Mouse (Mus musculus) fat pad, adult 2 months (tissue): ENCODE data around the gene Gm37240.

ENCODE experiments used
- DNase-seq: peaks from one replicate; pipeline ENCODE4 v3.0.0-alpha.2; 2011; ENCODE audit warnings: low read depth, low spot score; ENCODE audit errors: extremely low read depth

Gm37240 gene

GRCm38 (mm10) chr3:84927901-84928300 lies 959.4 kb downstream of the Gm37240 start:
- no peak for DNase-seq

- peak; percentile 10 for DNase-seq
Observed at GRCm38 (mm10) chr3:84927168-84927794, 960.0 kb downstream of the Gm37240 start.

DNA sequence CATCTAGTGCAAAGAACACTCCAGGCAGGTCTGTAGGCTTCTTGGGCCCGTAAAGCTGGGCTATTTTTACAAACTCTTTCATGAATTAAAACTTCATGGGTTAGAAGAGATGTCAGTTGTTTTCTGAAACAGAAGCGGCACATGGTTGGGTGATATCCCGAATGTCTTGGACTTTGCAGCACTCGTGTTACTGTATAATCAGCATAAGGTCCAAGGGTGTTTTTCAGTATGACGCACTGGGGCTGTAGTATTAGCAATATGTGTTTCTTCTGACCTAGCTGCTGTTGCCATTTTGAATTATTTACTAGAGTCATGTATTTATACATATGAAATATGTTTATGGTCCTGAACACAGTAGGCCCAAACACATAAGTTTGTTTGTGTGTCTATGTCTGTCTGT lies 961.2 kb downstream of the Gm37240 start:
- no peak for DNase-seq

- DNase-seq: no peak
Observed at GRCm38 (mm10) chr3:84925229-84925628, 962.1 kb downstream of the Gm37240 start.

GRCm38 (mm10) chr3:84923670-84924069 lies 963.6 kb downstream of the Gm37240 start:
- no peak for DNase-seq

GRCm38 (mm10) chr3:84923256-84923655 lies 964.1 kb downstream of the Gm37240 start:
- DNase-seq: no peak

GRCm38 (mm10) chr3:84921704-84922420 lies 965.5 kb downstream of the Gm37240 start:
- DNase-seq: no peak

DNA sequence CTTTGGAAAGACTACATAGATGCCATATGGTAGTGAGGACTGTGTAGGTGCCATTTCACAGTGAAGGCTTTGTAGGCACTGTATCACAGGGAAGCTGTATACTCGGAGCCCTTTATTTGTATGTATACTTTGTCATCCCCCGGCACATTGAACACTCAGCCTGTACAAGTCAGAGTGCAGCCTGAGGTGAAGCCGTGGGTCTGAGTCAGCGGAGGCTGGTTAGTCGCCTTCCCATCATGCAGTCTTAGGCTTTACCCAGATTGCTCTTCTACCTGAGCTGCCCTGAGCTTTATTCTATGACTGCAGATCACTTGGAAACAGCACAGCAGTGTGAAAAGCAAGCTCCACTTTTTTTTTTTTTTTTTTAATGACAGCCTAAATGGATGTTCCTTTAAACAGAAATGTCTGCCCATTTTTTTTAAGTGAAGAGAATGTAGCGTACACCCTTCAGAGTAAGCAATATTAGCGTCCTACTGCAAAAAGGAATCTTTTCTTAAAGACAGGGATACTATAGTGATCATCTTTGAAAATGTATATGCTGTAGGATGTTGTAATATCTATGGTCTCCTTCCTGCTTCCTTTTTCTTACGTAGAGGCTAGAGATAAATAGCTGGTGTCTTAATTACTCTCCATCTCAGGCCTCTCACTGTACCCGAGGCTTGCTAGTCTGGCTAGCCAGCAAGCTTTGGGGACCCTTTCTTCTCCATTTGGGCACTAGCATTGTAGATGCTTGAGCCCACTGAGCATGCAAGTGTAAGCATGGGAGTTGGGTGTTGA lies 969.2 kb downstream of the Gm37240 start:
- no peak for DNase-seq

- DNase-seq: no peak
Observed at GRCm38 (mm10) chr3:84914284-84914683, 973.0 kb downstream of the Gm37240 start.

DNA sequence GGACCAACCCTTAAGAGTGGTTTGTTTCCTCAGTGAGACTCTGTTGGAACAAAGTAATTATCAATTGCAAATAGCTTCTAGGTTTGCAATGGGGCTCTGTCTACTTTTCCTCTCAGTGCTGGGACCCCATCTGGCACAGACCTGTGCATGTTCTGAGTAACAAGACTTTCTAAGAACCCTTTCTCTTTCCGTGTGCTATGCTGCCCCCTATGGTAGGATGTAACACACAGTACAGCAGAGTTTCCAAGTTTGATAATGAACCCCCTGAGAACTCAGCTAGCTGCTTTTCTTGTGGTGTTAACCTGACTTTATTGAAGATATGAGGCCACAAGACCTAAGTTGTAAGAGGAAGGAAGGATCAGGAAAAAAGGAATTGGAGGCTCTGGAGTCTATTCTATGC lies 980.8 kb downstream of the Gm37240 start:
- no peak for DNase-seq

DNA sequence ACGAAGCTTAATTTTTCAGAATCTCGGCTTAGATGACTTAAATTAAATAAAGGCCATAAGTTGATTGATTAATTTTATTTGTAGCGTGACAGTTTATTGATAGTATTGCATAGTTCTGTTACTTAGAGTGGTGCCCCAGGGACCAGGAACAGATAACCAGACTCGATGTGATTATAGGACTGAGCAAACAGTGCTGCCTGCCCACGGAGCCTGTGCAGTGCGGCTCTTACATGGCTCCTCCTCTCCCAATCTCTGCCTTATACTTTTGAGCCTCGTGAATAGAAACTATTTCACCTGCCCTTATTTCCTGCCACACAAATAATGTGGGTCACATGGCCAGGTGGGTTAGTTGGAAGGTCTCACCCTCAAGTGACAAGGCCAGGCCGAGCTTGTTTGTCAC lies 989.4 kb downstream of the Gm37240 start:
- DNase-seq: no peak

GRCm38 (mm10) chr3:84890983-84891382 lies 996.3 kb downstream of the Gm37240 start:
- no peak for DNase-seq

DNA sequence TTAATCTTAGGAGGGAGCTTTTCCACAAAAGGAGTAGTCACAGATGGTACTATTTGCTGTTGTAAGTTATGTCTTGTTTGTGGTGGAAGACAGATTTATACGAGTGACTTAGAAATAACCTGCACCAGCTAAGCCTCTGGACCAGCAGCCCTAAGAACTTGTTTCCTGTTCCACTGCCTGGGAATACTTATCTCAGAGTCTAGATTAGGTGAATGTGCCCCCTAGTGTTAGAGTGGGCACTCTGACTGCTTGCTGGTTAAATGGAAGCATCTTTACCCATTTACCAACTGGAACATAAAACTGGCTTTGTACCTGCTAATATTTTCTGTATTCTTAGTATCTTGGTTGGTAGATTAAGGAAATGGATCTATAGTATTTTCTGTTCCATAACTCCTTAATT lies 997.7 kb downstream of the Gm37240 start:
- DNase-seq: no peak

GRCm38 (mm10) chr3:84883817-84884483 lies 1003.4 kb downstream of the Gm37240 start:
- DNase-seq: no peak

DNA sequence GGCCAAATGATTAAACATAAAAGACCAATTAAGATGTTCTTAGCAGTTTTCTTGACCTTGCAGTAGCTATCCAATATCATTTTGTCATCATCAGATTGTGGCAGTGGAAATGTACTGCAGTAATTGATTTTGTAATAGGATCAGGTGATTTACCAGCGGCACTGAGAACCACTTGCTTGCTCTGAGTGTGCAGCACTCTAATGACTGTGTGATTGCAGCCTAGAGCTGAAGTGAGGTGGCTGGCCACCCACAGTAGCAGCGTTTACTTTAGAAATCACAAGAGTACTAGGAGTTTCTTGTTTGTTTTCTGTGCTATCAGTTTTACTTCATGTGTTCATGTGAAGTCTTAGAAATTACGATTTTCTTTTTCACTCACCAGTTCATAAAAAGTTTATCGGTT lies 1011.1 kb downstream of the Gm37240 start:
- peak; percentile 11 for DNase-seq

DNA sequence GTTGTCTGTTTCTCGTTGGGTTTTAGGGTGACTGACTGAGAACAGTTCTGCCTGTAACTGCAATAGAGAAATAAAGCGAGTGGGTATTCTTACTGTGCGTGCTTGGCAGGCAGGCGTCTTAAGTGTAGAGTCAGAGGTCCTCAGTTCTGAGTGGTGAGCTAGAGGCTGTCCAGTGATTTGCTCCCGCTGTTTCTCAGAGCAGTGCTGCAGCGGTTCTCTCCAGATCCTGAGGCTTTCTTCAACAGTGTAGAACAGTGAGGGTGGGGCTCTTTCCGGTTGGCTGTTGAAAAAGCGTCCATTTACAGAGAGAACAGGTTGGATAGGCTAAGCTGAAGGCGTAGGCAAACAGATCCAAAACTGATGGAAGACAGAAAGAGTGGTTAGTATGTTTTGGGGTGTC lies 1012.0 kb downstream of the Gm37240 start:
- DNase-seq: no peak

GRCm38 (mm10) chr3:84870126-84870525 lies 1017.2 kb downstream of the Gm37240 start:
- DNase-seq: no peak

- no peak for DNase-seq
Observed at GRCm38 (mm10) chr3:84867991-84868390, 1019.3 kb downstream of the Gm37240 start.

DNA sequence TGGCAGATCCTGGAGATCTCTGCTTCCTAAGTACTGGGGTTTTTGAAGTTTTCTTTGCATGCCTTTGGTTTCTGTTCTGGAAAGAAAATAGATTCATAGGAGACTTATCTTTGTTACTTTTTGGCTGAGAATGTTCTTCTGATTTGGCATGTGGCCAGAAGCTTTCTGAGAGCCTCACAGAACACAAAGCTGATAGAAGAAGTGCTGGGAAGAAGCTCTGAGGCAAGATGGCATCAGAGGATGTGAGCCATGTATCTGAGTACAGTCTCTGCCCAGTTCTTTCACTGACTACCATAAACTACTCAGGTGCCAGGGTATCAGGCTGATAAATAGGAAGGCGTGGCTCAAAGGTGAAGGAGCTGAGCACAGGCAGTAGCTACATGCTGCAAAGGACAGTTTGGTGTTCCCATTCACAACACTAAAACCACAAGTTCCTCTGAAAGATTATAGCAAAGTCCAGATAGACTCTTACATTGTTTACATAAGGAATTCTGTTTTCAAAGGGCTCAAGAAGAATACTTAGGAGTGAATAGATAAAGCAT lies 1019.8 kb downstream of the Gm37240 start:
- DNase-seq: no peak

DNA sequence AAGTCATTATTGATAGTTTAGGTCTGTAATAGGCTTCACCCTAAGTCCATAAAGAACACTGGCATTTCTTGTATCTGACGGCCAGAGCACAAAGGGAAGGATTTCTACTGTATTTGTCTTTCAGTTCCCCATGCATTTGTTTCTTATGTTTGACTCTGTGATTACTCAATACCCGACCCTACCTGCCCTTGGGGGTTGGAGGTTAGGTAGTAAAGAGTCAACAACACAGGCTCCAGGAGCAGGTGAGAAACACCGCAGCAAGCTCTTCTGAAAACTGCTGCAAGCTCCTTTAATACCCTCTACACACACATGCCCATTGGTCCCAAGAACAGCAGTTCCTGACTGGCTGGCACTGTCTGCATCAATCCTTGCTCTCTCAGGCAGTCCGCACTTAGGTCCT lies 1020.5 kb downstream of the Gm37240 start:
- no peak for DNase-seq

GRCm38 (mm10) chr3:84865684-84866083 lies 1021.6 kb downstream of the Gm37240 start:
- no peak for DNase-seq
